Mouse (Mus musculus) frontal cortex, adult 2 months (tissue): ENCODE results near the gene Nkain4. TPM values are rescaled to one million over a fixed set of nuclear protein-coding genes. Genes with fewer than 3 reads are reported as not detected.

ENCODE experiments used
- DNase-seq, 2 experiments: peaks; one replicate each; pipeline ENCODE4 v3.0.0; 2022; ENCODE audit warnings: low spot score in 1 of 2; ENCODE audit errors: extremely low spot score in 1 of 2
- polyA plus RNA-seq: library from polyadenylated mRNA; depleted of rRNA; stranded (reverse); fragments of >200 nt; gene quantifications from 2 replicates; pipeline ENCODE4 v1.2.3, GENCODE M21; 2012

The Nkain4 gene
- polyA plus RNA-seq, 1 experiment = 74.4 TPM

- no peak for DNase-seq
Observed at GRCm38 (mm10) chr2:180953638-180954037, 861 bp downstream of the Nkain4 start.

GRCm38 (mm10) chr2:180952731-180953171 lies 1.7 kb downstream of the Nkain4 start:
- no peak for DNase-seq

- DNase-seq = no peak
Observed at GRCm38 (mm10) chr2:180949947-180950346, 4.6 kb downstream of the Nkain4 start.

- DNase-seq = peak in 1 of 2 experiments; percentile 24
Observed at GRCm38 (mm10) chr2:180941869-180942268, 12.6 kb downstream of the Nkain4 start.

- no peak for DNase-seq
Observed at GRCm38 (mm10) chr2:180940187-180940586, 14.3 kb downstream of the Nkain4 start.

GRCm38 (mm10) chr2:180932418-180932817 lies 22.1 kb downstream of the Nkain4 start:
- DNase-seq = no peak

- no peak for DNase-seq
Observed at GRCm38 (mm10) chr2:180928723-180929122, 25.8 kb downstream of the Nkain4 start, which contains the start of gene Birc7. Birc7 (plus strand) TSS chr2:180929023.

- peak in 1 of 2 experiments; percentile 90 for DNase-seq
Observed at GRCm38 (mm10) chr2:180925176-180925575, 29.3 kb downstream of the Nkain4 start.

GRCm38 (mm10) chr2:180922739-180923138 lies 31.8 kb downstream of the Nkain4 start:
- no peak for DNase-seq

- DNase-seq = peak; percentile 88 to 98
Observed at GRCm38 (mm10) chr2:180920810-180921400, 33.6 kb downstream of the Nkain4 start, which contains the start of gene Ythdf1. Ythdf1 (minus strand) TSS chr2:180920949.

- DNase-seq = no peak
Observed at GRCm38 (mm10) chr2:180919913-180920809, 34.3 kb downstream of the Nkain4 start.

GRCm38 (mm10) chr2:180915886-180916433 lies 38.5 kb downstream of the Nkain4 start:
- no peak for DNase-seq

- peak; percentile 26 to 38 for DNase-seq
Observed at GRCm38 (mm10) chr2:180910928-180911327, 43.6 kb downstream of the Nkain4 start.

GRCm38 (mm10) chr2:180905556-180906221 lies 48.8 kb downstream of the Nkain4 start:
- no peak for DNase-seq

- peak in 1 of 2 experiments; percentile 48 for DNase-seq
Observed at GRCm38 (mm10) chr2:180904435-180905208, 49.9 kb downstream of the Nkain4 start.

- DNase-seq = peak in 1 of 2 experiments; percentile 57
Observed at GRCm38 (mm10) chr2:180902086-180902485, 52.4 kb downstream of the Nkain4 start.

GRCm38 (mm10) chr2:180897857-180898256 lies 56.6 kb downstream of the Nkain4 start:
- DNase-seq = no peak

GRCm38 (mm10) chr2:180896819-180897625 lies 57.5 kb downstream of the Nkain4 start:
- peak; percentile 29 to 64 for DNase-seq
